Mouse (Mus musculus) central nervous system, embryonic 18 days (tissue): ENCODE data around the gene Cdh22. TPM values are rescaled to one million over a fixed set of nuclear protein-coding genes. Genes with fewer than 3 reads are reported as not detected.

Experiments used
- polyA plus RNA-seq: library from polyadenylated mRNA; depleted of rRNA; stranded (reverse); fragments of >200 nt; gene quantifications from 2 replicates; pipeline ENCODE4 v1.2.3, GENCODE M21; 2012; rRNA removed

The Cdh22 gene
- 11.9 and 12.2 TPM in 2 replicates for polyA plus RNA-seq

GRCm38 (mm10) chr2:165234613-165235291 lies at the start of gene Cdh22:
Gene Cdh22, minus strand, starts transcription at chr2:165234853.

GRCm38 (mm10) chr2:165090650-165091049 lies 144.0 kb downstream of the Cdh22 start, which contains the start of gene 1700025C18Rik:
Gene 1700025C18Rik, minus strand, starts transcription at chr2:165090750.

Other genes with a start within 250 kb of the Cdh22 start
- 122 and 127 TPM in 2 replicates for gene Ncoa5, start 200.0 kb downstream of the Cdh22 start, polyA plus RNA-seq
- 4.4 and 5.0 TPM in 2 replicates for gene Cd40, start 179.2 kb downstream of the Cdh22 start, polyA plus RNA-seq
- not detected in 2 replicates for gene 1700025C18Rik, start 144.1 kb downstream of the Cdh22 start, polyA plus RNA-seq
- gene Slc35c2, start 53.0 kb upstream of the Cdh22 start, polyA plus RNA-seq = 54.2 and 56.0 TPM in 2 replicates
- 106 and 108 TPM in 2 replicates for gene Elmo2, start 91.6 kb upstream of the Cdh22 start, polyA plus RNA-seq
- gene Zfp663, start 133.9 kb upstream of the Cdh22 start, polyA plus RNA-seq = 4.9 and 5.1 TPM in 2 replicates
- gene Zfp334, start 153.4 kb upstream of the Cdh22 start, polyA plus RNA-seq = 12.4 and 12.9 TPM in 2 replicates
- 0.03 and 0.20 TPM in 2 replicates for gene Ocstamp, start 165.6 kb upstream of the Cdh22 start, polyA plus RNA-seq
- gene Slc13a3, start 238.4 kb upstream of the Cdh22 start, polyA plus RNA-seq = 5.4 and 6.9 TPM in 2 replicates